Mouse (Mus musculus): ENCODE measurements around the gene Rtn3. TPM values are rescaled to one million over a fixed set of nuclear protein-coding genes. Genes with fewer than 3 reads are reported as not detected.
"Not testable (repeated sequence)": the region's sequence is repeated elsewhere in the genome, so short reads cannot be mapped to it uniquely, and the experiment has no call there.

Gene Rtn3
- total RNA-seq (2014; fragmentation: Nextera tagmentation), result 79.7 and 98.2 TPM in 2 replicates
- total RNA-seq (2017), result 54.8 and 58.5 TPM in 2 replicates

GRCm38 (mm10) chr19:7482599-7483511 is at the start of gene Rtn3:
Gene Rtn3, minus strand, starts transcription at chr19:7483281.
- peak; percentile 76 for ATAC-seq (replicated peaks; ENCODE audit: low FRiP score, low TSS enrichment, poor library complexity, severe bottlenecking)

- ATAC-seq (replicated peaks; ENCODE audit: low FRiP score, low TSS enrichment, poor library complexity, severe bottlenecking), result no peak
These were observed 48.8 kb upstream of the Rtn3 start for GRCm38 (mm10) chr19:7531906-7532305.

GRCm38 (mm10) chr19:7528639-7529428 is 45.8 kb upstream of the Rtn3 start:
- ATAC-seq (replicated peaks; ENCODE audit: low FRiP score, low TSS enrichment, poor library complexity, severe bottlenecking), result peak; percentile 75

- ATAC-seq (replicated peaks; ENCODE audit: low FRiP score, low TSS enrichment, poor library complexity, severe bottlenecking), result no peak
These were observed 41.8 kb upstream of the Rtn3 start for GRCm38 (mm10) chr19:7524879-7525278.

- no peak for ATAC-seq (replicated peaks; ENCODE audit: low FRiP score, low TSS enrichment, poor library complexity, severe bottlenecking)
These were observed 40.7 kb upstream of the Rtn3 start for GRCm38 (mm10) chr19:7523781-7524180.

- no peak for ATAC-seq (replicated peaks; ENCODE audit: low FRiP score, low TSS enrichment, poor library complexity, severe bottlenecking)
These were observed 40.2 kb upstream of the Rtn3 start for GRCm38 (mm10) chr19:7523292-7523691.

GRCm38 (mm10) chr19:7522856-7523255 is 39.8 kb upstream of the Rtn3 start:
- no peak for ATAC-seq (replicated peaks; ENCODE audit: low FRiP score, low TSS enrichment, poor library complexity, severe bottlenecking)

GRCm38 (mm10) chr19:7521619-7522018 is 38.5 kb upstream of the Rtn3 start:
- no peak for ATAC-seq (replicated peaks; ENCODE audit: low FRiP score, low TSS enrichment, poor library complexity, severe bottlenecking)

- ATAC-seq (replicated peaks; ENCODE audit: low FRiP score, low TSS enrichment, poor library complexity, severe bottlenecking), result no peak
These were observed 33.4 kb upstream of the Rtn3 start for GRCm38 (mm10) chr19:7516437-7516836.

GRCm38 (mm10) chr19:7508026-7508425 is 24.9 kb upstream of the Rtn3 start:
- ATAC-seq (replicated peaks; ENCODE audit: low FRiP score, low TSS enrichment, poor library complexity, severe bottlenecking), result no peak

- ATAC-seq (replicated peaks; ENCODE audit: low FRiP score, low TSS enrichment, poor library complexity, severe bottlenecking), result no peak
These were observed 23.2 kb upstream of the Rtn3 start for GRCm38 (mm10) chr19:7506321-7506720.

GRCm38 (mm10) chr19:7502432-7502831 is 19.4 kb upstream of the Rtn3 start:
- no peak for ATAC-seq (replicated peaks; ENCODE audit: low FRiP score, low TSS enrichment, poor library complexity, severe bottlenecking)

GRCm38 (mm10) chr19:7500701-7501100 is 17.6 kb upstream of the Rtn3 start:
- ATAC-seq (replicated peaks; ENCODE audit: low FRiP score, low TSS enrichment, poor library complexity, severe bottlenecking), result no peak

- no peak for ATAC-seq (replicated peaks; ENCODE audit: low FRiP score, low TSS enrichment, poor library complexity, severe bottlenecking)
These were observed 15.7 kb upstream of the Rtn3 start for GRCm38 (mm10) chr19:7498816-7499215.

- ATAC-seq (replicated peaks; ENCODE audit: low FRiP score, low TSS enrichment, poor library complexity, severe bottlenecking), result not testable (repeated sequence)
These were observed 13.0 kb upstream of the Rtn3 start for GRCm38 (mm10) chr19:7496070-7496469.

GRCm38 (mm10) chr19:7495221-7496038 is 12.3 kb upstream of the Rtn3 start:
- no peak for ATAC-seq (replicated peaks; ENCODE audit: low FRiP score, low TSS enrichment, poor library complexity, severe bottlenecking)

- ATAC-seq (replicated peaks; ENCODE audit: low FRiP score, low TSS enrichment, poor library complexity, severe bottlenecking), result peak; percentile 91
These were observed 11.3 kb upstream of the Rtn3 start for GRCm38 (mm10) chr19:7494187-7495015.

GRCm38 (mm10) chr19:7493352-7494186 is 10.5 kb upstream of the Rtn3 start, which contains the start of gene Atl3:
Gene Atl3, plus strand, starts transcription at chr19:7494040.
- no peak for ATAC-seq (replicated peaks; ENCODE audit: low FRiP score, low TSS enrichment, poor library complexity, severe bottlenecking)
